Mouse (Mus musculus): ENCODE data around the gene Tmub1. TPM values are rescaled to one million over a fixed set of nuclear protein-coding genes. Genes with fewer than 3 reads are reported as not detected.

Gene Tmub1
- total RNA-seq, 1 experiment from 2014 or later = 8.6 TPM

GRCm38 (mm10) chr5:24455076-24455475 lies 7.4 kb upstream of the Tmub1 start:
- peak; percentile 64 for DNase-seq

DNA sequence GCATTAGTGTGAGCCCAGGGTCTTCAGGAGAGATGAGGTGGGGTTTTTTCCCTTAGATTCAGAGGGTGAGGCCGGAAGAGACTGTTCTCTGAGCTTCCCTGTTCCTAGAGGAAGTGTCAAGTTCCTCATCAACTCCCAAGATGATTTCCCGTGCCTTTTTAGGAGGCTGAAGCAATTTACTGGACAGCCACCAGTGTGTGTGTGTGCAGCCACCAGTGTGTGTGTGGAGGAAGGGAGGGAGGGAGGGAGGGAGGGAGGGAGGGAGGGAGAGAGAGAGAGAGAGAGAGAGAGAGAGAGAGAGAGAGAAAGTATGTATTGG lies 6.3 kb upstream of the Tmub1 start:
- DNase-seq = no peak

DNA sequence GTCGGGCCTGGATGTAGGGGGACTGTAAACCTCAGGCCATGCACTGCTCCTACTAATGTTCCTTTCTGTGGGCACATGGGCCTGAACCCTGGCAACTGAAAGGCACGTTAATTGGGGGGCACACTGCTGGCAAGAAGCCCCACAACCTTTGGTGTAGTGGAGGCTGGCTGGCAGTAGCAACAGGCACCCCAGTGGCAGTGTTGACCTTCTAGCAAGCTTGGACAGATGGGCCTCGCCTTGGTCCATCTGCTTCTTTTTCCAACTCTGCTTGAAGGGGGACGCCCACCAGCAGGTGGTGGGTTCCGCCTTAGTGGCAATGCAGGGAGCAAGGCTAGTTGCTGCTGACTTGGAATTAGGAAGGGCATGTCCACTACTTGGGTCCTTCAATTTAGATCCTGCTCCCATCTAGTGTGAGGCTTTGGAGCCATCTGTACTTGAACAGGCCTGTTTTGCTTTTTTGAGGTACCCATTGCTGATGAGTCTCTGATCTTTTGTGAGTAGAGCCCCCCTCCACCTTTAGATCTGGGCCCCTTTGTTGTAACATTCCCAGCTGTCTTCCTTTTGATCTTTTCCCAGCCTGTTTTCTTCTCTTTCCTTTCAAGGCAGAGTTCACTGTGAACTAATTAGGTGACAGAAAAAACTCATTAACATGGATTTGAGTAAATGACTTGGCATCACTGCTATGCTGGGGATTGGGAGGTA lies 5.8 kb upstream of the Tmub1 start:
- no peak for DNase-seq

DNA sequence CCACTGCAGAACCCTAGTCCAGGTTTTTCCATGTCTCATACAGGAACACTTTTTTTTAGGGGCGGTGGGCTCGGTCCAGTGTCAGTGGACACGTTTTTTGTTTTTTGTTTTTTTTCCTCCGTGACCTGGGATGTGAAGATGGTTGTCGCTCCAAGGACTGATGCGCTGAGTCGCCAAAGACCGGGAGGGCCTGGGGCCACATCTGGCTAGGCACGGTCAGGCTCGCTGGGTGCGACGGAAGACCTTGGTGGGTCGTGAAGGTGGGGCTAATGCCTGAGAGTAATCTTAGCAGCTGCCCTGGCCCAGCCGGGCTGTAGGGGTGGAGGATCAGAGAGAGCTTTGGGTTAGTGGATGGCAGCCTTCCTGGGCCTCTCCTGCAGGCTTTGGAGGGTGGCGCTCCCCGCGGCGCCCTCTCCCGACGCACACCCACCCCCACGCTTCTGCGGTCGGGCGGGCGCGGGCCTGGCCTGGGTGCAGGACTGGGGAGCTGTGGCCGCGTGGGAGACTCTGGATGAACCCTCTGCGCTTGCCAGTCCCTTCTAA lies 5.1 kb upstream of the Tmub1 start:
- peak; percentile 58 for DNase-seq

DNA sequence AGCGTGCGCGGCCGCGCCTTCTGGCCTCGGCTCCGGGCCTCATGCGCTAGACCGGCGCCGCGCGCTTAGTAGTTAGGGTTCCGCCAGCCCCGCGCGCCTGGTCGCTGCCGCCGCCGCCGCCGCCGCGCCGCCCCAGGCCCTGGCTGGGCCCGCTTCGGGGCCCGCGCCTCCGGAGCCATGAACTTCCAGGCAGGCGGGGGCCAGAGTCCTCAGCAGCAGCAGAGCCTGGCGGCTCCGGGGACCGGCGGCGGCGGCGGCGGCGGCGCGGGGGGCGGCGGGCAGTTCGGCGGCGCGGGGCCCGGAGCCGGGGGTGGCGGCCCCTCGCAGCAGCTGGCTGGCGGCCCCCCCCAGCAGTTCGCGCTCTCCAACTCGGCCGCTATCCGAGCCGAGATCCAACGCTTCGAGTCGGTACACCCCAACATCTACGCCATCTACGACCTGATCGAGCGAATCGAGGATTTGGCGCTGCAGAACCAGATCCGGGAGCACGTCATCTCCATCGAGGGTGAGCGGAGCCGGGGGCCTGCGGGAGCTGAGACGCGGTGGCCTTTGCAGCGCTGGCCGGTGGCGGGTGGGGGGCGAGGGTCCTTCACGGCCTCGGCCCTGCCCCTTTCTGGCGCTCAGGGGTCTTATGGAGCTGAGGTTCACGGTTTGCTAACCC lies 4.5 kb upstream of the Tmub1 start, which contains the start of gene Agap3:
Gene Agap3 (plus strand): TSS at position 148 of the 661 bp plus-strand sequence.
- peak; percentile 64 for DNase-seq

DNA sequence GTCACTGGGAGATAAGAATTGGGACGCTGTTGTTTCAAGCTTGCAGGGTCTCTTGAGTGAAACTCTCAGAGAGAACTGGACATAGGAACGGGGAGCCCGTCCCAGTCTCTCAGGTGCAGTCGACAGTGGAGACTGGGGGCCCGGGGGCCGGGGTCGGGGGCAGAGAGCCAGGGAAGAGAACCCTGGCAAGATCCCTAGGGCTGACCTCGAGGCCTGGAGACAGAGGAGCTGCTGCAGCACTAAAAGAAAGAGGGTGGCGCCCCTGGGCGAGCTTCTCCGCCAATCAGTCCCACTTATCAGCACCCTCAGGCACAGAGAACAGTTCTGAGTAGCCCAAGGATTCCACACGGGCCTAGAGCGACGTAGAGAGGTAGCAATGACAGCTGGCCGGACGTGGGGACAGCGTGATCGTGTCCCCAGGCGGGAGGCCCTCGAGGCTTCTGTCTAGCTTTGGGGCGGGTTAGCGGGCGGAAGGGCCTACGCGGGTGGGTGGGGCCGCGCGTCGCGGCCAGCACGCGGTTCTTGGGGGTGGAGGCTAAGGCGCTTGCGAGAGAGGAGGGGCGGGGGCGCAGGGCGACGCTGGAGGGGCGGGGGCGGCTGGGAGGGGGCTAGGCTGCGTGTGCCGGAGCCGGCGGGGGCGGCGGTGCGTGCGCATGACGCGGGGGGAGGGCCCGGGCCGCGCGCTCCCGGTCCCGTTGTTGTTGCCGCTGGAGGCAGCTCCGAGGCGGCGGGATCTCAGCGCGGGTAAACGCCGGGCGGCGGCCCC lies 3.8 kb upstream of the Tmub1 start:
- peak; percentile 93 for DNase-seq

GRCm38 (mm10) chr5:24446630-24447029 lies 1.0 kb downstream of the Tmub1 start:
- no peak for DNase-seq

- peak; percentile 47 for DNase-seq
Measured at GRCm38 (mm10) chr5:24445428-24446080, 2.1 kb downstream of the Tmub1 start.

DNA sequence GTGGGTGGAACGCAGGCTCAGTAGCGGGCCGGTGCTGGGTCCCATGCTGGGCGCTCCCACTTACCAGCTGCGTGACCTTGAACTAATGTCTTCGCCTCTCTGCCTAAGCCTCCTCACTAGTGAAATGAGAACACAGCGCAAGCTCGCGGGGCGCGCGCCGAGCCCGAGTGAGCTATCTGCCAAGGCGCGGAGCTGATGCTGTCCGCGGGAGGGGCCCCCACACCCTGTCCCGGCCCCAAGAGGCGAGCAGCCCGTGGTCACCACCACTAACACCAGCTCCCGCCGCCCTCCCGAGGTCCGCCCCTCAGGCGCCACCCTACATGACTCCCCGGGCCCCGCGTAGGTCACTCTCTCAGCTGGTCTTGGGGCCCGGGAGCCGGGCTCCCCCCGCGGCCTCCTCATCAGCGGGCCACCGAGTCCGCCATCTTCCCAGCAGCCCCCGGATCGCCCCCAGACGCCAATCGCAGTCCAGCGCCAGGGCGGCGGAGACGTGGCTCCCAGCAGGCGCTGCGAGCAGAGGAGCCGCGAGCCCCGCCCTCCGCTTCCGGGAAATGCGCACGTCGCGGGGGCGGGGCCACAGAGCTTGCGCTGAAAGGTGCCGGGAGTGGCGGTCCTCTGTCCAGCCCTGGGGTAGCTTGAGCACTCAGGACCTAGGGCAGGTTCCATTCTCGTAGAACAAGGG lies 2.8 kb downstream of the Tmub1 start, which contains the start of gene Fastk:
Gene Fastk (minus strand): TSS at position 542 of the 682 bp plus-strand sequence.
- DNase-seq = peak; percentile 96

GRCm38 (mm10) chr5:24443927-24444326 lies 3.7 kb downstream of the Tmub1 start:
- no peak for DNase-seq

DNA sequence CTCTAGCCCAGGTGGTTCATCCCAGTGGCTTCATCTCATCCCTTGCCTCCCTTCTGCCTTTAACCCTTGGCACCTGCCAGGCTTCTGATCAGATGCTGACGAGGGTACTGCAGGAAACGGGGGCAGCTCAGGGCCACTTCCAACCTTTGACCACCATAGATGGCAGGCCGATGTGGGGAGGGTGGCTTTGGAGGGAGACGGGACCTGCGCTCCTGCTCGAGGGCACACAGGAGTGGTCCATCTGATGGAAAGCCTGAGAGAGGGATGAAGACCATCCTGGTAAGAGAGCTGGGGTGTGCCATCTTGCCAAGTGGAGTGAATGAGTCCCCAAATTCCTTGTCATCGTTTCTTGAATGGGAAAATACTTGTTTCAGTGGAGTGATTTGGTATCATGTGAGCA lies 4.5 kb downstream of the Tmub1 start:
- DNase-seq = no peak

DNA sequence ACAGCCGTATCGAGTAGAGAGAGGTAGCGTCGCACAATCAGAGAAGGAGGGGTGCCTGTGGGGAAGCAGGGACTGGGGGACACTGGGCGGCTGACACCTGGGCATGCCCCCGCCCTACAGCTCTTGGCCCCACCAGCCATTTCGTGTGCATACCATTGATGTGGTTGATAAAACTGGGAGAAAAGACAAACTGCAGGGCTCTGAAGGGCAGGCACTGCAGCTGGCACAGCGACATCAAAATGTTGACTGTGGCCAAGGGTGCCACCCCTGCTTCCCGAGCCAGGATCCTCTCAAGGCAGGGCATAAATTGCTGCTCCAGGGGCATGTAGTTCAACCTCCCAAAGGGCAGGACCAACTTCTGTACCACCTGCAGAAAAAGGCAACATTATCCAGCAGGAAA lies 5.6 kb downstream of the Tmub1 start:
- DNase-seq = no peak

DNA sequence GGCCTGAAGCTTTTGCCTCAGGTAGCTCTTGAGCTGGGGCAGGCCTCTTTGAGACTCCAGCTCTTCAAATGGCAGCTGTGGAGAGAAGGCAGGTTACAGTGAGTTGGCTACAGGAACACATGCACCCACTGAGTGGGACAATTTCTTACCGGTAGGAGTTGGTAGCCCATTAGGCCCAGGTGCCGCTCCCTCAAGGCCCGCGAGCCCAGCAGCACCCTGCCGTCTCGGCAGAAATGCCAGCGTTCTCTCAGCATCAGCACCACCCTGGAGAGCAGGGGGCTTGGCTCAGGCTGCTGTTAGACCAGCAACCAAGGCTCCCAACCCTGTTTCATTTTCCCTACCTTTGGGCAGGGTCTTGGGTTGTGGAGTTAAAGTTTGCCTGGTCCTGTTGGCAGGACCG lies 6.5 kb downstream of the Tmub1 start:
- DNase-seq = no peak

DNA sequence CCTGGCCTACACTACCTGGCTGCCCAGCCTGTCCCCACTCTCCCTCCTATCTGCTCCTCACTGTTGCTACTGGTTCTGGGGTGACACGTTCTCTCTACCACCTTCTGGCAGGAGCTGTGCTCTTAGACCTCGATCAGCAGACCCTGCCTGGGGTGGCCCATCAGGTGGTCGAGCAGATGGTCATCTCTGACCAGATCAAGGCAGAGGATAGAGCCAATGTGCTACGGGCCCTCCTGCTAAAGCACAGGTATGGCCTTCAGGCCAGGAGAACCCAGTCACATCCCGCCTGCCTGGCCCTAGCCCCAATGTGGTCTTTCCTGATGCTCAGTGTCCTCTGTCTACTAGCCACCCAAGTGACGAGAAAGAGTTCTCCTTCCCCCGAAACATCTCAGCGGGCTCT lies 13.7 kb downstream of the Tmub1 start:
- DNase-seq = no peak

- peak; percentile 68 for DNase-seq
Measured at GRCm38 (mm10) chr5:24428596-24428995, 19.1 kb downstream of the Tmub1 start.

DNA sequence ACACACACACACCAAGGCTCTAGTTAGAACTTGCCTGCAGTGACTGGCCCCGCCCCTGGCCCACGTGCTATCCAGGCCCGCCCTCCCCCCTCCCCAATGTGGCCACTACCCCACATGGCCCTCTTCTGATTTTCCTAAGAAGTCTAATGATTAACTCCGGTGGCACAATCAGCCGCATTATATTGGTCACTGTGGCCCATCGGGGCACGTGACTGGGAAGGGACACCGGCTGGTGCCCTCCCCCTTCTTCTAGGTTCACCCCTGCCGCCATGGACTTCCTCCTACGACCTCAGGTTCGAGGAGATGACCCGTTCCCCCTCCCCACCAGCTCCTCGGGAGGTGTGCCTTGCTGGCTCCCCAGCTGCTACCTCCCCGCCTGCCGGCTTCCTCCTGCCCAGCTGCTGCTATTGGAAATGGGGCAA lies 19.7 kb downstream of the Tmub1 start:
- peak; percentile 24 for DNase-seq

DNA sequence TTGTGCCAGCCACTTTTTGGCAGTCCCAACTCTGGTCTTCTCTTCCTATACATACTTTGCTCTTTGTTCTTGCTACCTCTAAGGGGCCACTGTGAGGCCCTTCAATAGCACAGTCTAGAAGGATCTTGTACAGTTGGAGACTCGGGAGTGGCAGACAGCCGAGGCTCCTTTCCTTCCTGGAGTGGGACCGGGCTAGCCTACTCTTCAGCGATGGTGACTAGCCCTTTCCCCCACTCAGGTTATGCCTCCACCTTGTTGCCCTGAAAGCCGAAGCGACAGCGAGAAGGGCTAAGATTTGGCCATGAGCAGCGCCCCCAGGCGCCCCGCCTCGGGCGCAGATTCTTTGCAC lies 20.4 kb downstream of the Tmub1 start:
- DNase-seq = no peak

- no peak for DNase-seq
Measured at GRCm38 (mm10) chr5:24426556-24427284, 20.9 kb downstream of the Tmub1 start.

DNA sequence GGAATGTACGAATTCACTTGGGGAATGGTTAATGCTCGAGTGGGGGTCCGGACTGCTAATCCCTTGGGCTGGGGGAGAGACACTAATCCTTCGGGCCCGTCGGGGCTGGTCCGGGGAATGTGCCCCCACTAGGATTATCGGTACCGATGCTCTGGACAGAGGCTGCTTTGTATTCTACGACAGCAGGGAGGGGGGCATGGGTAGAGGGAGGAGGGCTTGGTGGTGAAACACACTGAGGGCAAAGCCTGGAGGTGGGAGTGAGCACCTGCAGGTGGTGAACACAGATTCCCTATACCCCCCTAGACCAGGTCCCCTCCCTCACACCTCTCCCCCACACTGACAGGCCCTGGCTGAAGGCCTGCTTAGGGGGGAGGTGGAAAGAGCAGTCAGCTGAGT lies 21.6 kb downstream of the Tmub1 start:
- no peak for DNase-seq

DNA sequence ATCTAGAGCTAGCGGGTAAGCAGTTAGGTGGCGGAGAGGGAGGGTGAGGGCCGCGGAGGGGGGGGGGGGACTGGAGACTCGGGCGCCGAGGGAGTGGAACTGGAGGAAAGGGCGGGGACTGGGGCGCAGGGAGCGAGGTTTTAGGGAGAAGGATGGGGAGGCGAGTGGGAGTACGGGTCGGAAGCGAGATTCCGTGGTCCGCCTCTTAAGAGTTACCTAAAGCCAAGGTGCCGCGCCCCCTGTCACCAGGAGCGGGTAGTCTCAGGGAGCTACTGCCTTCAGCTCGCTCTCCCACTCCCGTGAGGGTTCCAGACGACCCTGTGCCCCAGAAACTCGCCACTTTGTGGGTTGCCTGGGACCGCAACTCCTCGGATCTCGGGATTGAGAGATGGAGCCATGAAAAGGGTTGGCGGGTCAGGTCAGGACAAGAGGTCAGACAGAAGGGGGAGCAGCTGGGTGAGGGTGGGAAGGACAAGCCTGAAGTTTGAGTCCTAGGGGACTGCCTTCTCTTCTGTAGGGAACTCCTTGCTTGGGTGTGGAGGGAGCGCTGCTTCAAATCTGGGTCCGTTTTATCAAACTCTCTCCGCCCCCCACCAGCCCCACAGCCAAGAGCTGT lies 22.1 kb downstream of the Tmub1 start:
- DNase-seq = no peak

All from adrenal gland, postnatal 14 days (tissue).